Mouse (Mus musculus): ENCODE results near the gene Itih3.

Itih3 gene

GRCm38 (mm10) chr14:30862368-30862767 is 61.2 kb downstream of the Itih3 start:
- DNase-seq (ENCODE audit: inconsistent ontology term), result no peak

- DNase-seq (ENCODE audit: inconsistent ontology term), result no peak
Measured at GRCm38 (mm10) chr14:30861421-30862125, 62.0 kb downstream of the Itih3 start.

Data from Muller cell, postnatal 12 days (primary cell).